Mouse (Mus musculus) kidney, embryonic 15.5 days (tissue): Measurements from ENCODE around the gene Naa16. TPM values are rescaled to one million over a fixed set of nuclear protein-coding genes. Genes with fewer than 3 reads are reported as not detected.

ENCODE experiments used
- ATAC-seq: fragments of 200-750 bp; cut with Nextera tagmentation; replicated peaks from 2 replicates; pipeline ENCODE4 v1.8.0; 2017; ENCODE audit warnings: moderate TSS enrichment; ENCODE audit not compliant: low FRiP score
- H3K27ac ChIP-seq: fragments of 300-500 bp; sonication (generic); 2 replicates; pipeline ENCODE4 v1.5.1; 2015; ENCODE audit warnings: mild to moderate bottlenecking, inconsistent platforms
- H3K27me3 ChIP-seq: fragments of 300-500 bp; sonication (generic); 2 replicates; pipeline ENCODE4 v1.6.1; 2015; ENCODE audit warnings: inconsistent platforms
- H3K36me3 ChIP-seq: fragments of 300-500 bp; sonication (generic); 2 replicates; pipeline ENCODE4 v1.6.1; 2015; ENCODE audit warnings: inconsistent platforms
- H3K4me1 ChIP-seq: fragments of 300-500 bp; sonication (generic); 2 replicates; pipeline ENCODE4 v1.6.1; 2015; ENCODE audit warnings: inconsistent platforms
- H3K4me2 ChIP-seq: fragments of 300-500 bp; sonication (generic); 2 replicates; pipeline ENCODE4 v1.6.1; 2015; ENCODE audit warnings: moderate library complexity, mild to moderate bottlenecking, inconsistent platforms
- H3K4me3 ChIP-seq: fragments of 300-500 bp; sonication (generic); replicated peaks from 2 replicates; pipeline ENCODE4 v1.5.1; 2015; ENCODE audit warnings: mild to moderate bottlenecking, inconsistent platforms
- H3K9ac ChIP-seq: fragments of 300-500 bp; sonication (generic); 2 replicates; pipeline ENCODE4 v1.6.1; 2015; ENCODE audit warnings: mild to moderate bottlenecking, inconsistent platforms
- H3K9me3 ChIP-seq: fragments of 300-500 bp; sonication (generic); replicated peaks from 2 replicates; pipeline ENCODE4 v1.6.1; 2016; ENCODE audit warnings: inconsistent platforms
- WGBS: fragments of 180-500 bp; shearing (Covaris S2); methylation state at CpG from one replicate; pipeline ENCODE4 v1.1.7; 2015; ENCODE audit warnings: mixed read lengths; 5-methylcytosine and 5-hydroxymethylcytosine counted together
- polyA plus RNA-seq: library from polyadenylated mRNA; unstranded; fragments of >200 nt; fragmentation: Nextera tagmentation; extraction: Ambion mirVana; gene quantifications from 2 replicates; pipeline ENCODE4 v1.2.1, GENCODE M21; 2015

The Naa16 gene
- polyA plus RNA-seq, 1 experiment from 2014 or later = 46.8 TPM

DNA sequence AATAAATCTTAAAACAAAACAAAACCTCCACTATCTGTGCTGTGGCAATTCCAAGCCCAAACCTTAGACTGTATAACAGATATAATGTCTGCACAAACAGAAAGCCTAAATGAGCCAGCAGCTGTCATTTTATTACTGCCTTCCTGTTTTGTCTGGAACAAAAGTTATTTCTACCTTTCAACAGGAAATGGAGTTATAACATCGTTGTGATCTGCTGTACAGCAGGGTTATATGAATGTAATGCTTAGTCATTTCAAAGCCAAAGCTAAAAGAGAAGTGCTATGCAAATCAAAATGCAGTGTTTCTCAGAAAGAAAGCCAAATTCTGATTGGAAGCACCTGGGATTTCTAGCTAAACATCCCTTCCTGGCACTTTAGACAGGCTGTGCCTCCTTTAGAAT lies 2.7 kb upstream of the Naa16 start:
- H3K27ac ChIP-seq = peak overlapping the region; percentile 15; the same call in 1 of the 2 replicates
- no peak overlapping the region for H3K9ac ChIP-seq
- H3K4me3 ChIP-seq = no peak overlapping the region
- WGBS = 36% methylated on average over 1 of the region's 1 CpGs
- H3K4me2 ChIP-seq = no peak overlapping the region
- no peaks in the 10 kb centered on the region for H3K27me3 ChIP-seq
- ATAC-seq = no peak
- H3K4me1 ChIP-seq = peaks cover 12% of the 10 kb centered on the region
- no peaks in the 10 kb centered on the region for H3K9me3 ChIP-seq
- no peaks in the 10 kb centered on the region for H3K36me3 ChIP-seq

DNA sequence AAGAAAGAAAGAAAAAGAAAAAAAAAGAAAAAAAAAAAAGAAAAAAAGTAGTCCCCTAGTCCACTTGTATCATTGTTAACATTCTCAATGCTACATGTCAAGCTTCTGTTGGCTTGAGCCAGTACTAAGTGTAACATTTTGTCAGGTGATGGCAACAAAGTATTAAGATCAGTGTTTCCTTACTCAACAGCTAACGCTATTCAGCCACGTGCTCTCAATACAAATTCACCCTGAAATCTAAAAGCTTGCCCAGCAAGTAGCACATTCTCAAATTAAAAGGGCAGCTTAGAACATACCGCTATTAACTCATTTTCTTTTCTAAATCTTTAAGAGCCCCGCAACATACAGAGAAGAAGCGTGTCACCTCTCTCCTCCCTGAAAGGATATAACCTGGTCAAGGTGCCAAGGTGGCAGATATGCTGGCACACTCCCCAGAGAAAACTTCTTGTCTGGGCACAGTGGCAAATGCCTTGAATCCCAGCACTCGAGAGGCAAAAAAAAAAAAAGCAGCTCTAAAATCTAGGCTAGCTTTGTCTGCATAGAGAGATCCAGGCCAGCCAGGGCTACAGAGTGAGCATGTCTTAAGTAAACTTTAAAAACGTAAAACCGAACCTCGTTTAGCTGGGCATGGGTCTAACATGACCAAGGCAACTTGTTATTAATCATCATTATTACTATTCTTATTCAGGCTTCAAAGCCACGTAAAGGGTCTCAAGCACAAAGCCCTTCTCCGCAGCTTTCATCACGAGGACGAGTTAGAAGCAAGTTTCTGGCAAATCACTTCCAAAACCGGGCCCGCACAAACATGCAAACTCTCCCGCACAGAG lies 927 bp downstream of the Naa16 start:
- Histone ChIP-seq H3K9ac (peak overlapping the region; percentile 93), H3K4me3 (peak overlapping the region; percentile 90), H3K4me2 (peak overlapping the region; percentile 76), H3K4me1 (peaks cover 9% of the 10 kb centered on the region), H3K27me3 (no peaks in the 10 kb centered on the region), H3K27ac (peak overlapping the region; percentile 99), H3K9me3 (no peaks in the 10 kb centered on the region), H3K36me3 (peaks cover 17% of the 10 kb centered on the region)
- ATAC-seq = peak; percentile 19; the same call in 1 of the 2 replicates
- WGBS = under 1% methylated on average over 16 of the region's 16 CpGs

DNA sequence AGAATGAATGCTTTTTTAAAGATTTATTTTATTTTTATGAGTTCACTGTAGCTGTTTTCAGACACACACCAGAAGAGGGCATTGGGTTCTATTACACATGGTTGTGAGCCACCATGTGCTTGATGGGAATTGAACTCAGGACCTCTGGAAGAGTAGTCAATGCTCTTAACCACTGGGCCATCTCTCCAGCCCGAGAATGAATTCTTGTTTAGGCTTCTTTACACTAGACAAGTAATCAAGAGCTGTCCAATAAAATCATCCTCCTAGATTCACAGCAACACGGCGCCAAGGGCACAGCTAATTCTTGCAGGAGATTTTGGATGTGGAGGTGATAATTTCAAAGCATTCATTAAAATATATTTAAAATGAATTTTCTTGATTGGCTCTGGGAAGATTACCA lies 2.3 kb downstream of the Naa16 start:
- no peak overlapping the region for H3K27ac ChIP-seq
- H3K4me2 ChIP-seq = no peak overlapping the region
- peaks cover 20% of the 10 kb centered on the region for H3K36me3 ChIP-seq
- no peak overlapping the region for H3K9ac ChIP-seq
- H3K4me3 ChIP-seq = no peak overlapping the region
- H3K4me1 ChIP-seq = peaks cover 9% of the 10 kb centered on the region
- no peak for ATAC-seq
- no peaks in the 10 kb centered on the region for H3K27me3 ChIP-seq
- H3K9me3 ChIP-seq = no peaks in the 10 kb centered on the region
- WGBS = 95% methylated on average over 3 of the region's 3 CpGs

DNA sequence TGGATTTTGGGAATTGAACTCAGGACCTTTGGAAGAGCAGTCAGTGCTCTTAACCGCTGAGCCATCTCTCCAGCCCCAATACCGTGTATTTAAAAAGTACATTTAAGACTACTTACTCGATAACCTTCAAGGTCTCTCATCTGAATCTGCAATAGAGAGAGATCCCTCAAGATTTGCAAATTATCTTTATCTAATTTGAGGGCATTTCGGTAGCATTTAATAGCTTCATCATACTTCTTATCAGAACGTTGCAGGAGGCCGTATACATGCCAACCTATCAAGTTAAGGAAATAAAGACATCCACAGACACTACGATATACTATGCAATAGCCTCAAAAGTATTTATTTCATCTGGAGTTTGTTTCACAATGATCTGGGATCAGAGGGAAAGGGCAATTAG lies 7.5 kb downstream of the Naa16 start:
- Histone ChIP-seq H3K4me1 (no peaks in the 10 kb centered on the region), H3K4me3 (no peak overlapping the region), H3K27ac (no peak overlapping the region), H3K9ac (no peak overlapping the region), H3K36me3 (peaks cover 54% of the 10 kb centered on the region), H3K9me3 (no peaks in the 10 kb centered on the region), H3K27me3 (no peaks in the 10 kb centered on the region), H3K4me2 (no peak overlapping the region)
- ATAC-seq = no peak
- 92% methylated on average over 7 of the region's 7 CpGs for WGBS

DNA sequence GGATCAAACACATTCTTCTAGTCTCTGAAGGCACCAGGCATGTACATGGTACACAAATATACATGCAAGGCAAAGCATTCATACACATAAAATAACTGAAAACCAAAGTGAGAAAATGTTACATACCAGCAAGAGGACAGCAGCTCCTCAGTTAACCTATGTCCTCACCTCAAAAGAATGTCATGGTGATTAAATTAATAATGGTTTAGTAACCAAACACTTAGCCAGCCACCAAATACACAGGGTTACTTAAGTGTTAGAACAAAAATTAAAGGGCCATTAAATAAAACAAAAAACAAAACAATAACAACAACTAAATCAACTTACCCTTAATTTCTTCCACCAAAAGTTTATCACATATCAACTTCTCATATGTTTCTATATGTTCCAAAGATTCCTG lies 13.5 kb downstream of the Naa16 start:
- ATAC-seq = no peak
- Histone ChIP-seq H3K9me3 (no peaks in the 10 kb centered on the region), H3K9ac (no peak overlapping the region), H3K36me3 (peaks cover 48% of the 10 kb centered on the region), H3K27me3 (no peaks in the 10 kb centered on the region), H3K4me1 (no peaks in the 10 kb centered on the region), H3K4me3 (no peak overlapping the region), H3K27ac (no peak overlapping the region), H3K4me2 (no peak overlapping the region)

DNA sequence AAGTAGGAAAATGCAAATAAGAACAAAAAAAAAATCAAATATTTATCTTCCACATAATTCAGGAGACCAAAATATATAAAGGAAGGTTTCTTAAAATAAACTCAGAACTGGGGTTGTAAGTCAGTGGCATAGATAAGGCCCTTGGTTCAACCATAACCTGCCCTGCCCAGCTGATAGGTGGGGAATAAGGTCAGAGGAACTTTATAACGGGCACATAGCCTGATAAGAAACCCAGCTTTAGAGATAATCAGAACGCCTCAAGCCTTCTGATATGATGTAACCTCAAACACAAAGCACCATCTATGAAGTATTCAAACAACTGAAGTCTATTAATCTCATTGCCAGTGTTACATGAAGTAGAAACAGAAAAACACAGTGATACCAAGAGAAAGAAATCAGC lies 32.5 kb downstream of the Naa16 start:
- Histone ChIP-seq H3K36me3 (peaks cover 74% of the 10 kb centered on the region), H3K4me1 (no peaks in the 10 kb centered on the region), H3K9ac (no peak overlapping the region), H3K4me3 (no peak overlapping the region), H3K4me2 (no peak overlapping the region), H3K9me3 (no peaks in the 10 kb centered on the region), H3K27me3 (no peaks in the 10 kb centered on the region), H3K27ac (no peak overlapping the region)
- WGBS = 93% methylated on average over 2 of the region's 2 CpGs
- ATAC-seq = no peak

DNA sequence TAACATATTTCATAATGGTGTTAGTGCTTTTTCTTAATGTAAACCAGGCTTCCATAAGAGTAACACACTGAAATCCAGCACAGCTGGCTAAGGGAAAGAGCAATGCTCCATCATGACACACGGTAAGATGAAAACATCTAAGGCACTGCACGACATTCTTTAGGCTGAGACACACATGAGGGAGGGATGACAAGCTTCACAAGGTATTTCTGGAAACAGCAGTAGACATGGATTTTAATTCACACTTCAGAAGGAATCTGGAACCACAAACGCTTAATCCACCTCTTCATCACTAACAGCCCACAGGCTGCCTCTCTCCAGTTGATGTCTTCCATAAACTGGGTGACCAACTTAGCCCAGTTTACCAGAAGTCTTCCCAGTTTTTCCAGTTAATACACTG lies 44.2 kb downstream of the Naa16 start:
- no peaks in the 10 kb centered on the region for H3K9me3 ChIP-seq
- H3K27me3 ChIP-seq = no peaks in the 10 kb centered on the region
- no peak for ATAC-seq
- no peaks in the 10 kb centered on the region for H3K4me1 ChIP-seq
- no peak overlapping the region for H3K27ac ChIP-seq
- no peak overlapping the region for H3K9ac ChIP-seq
- H3K4me2 ChIP-seq = no peak overlapping the region
- no peak overlapping the region for H3K4me3 ChIP-seq
- WGBS = 88% methylated on average over 3 of the region's 3 CpGs
- peaks cover 76% of the 10 kb centered on the region for H3K36me3 ChIP-seq

DNA sequence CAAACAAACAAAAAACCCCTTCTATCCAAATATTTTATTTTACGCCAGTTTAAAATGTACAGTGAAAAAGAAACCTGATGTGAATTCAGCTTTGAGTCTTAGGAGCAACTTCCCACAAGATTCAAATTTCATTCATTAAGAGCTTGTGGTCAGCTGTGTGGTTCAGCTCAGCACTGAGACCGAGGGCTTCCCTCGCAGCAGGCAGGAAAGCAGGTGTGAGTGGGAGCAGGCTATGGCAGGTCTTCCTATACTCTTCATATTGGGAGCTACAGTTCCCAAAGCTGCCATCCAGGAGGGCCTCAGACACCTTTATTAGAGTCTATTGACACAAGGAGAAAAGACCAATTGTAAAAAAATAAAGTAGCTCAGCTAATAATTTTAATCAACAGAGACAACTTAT lies 55.0 kb downstream of the Naa16 start:
- H3K36me3 ChIP-seq = peaks cover 60% of the 10 kb centered on the region
- no peaks in the 10 kb centered on the region for H3K9me3 ChIP-seq
- no peak overlapping the region for H3K4me2 ChIP-seq
- H3K4me3 ChIP-seq = no peak overlapping the region
- no peak for ATAC-seq
- 0 out of 2 replicates have a peak, but pooled peaks cover 5% of the 10 kb centered on the region for H3K4me1 ChIP-seq
- H3K9ac ChIP-seq = no peak overlapping the region
- 84% methylated on average over 3 of the region's 3 CpGs for WGBS
- H3K27ac ChIP-seq = no peak overlapping the region
- no peaks in the 10 kb centered on the region for H3K27me3 ChIP-seq

DNA sequence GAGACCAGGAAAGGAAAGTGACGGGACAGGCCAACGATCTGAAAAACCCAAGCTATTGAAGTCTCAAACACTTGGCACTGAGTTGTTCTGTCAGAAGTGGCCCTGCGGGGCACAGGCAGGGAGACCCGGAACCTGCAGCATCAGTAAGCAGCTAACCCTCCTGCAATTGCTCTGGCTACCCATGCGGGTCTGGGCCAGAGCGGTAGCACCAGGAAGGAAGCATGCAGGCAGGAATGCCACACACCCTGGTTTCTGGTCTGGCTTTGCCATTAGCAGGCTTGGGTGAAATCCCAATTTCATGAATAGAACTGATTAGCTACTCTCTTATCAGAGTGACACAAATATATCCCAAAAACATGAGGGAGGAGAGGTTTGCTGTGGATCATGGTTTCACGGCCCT lies 58.6 kb downstream of the Naa16 start:
- H3K4me1 ChIP-seq = 0 out of 2 replicates have a peak, but pooled peaks cover 5% of the 10 kb centered on the region
- H3K9ac ChIP-seq = no peak overlapping the region
- WGBS = 62% methylated on average over 7 of the region's 7 CpGs
- H3K4me2 ChIP-seq = no peak overlapping the region
- H3K4me3 ChIP-seq = no peak overlapping the region
- peaks cover 33% of the 10 kb centered on the region for H3K36me3 ChIP-seq
- no peaks in the 10 kb centered on the region for H3K9me3 ChIP-seq
- H3K27ac ChIP-seq = peak overlapping the region; percentile 2; the same call in 1 of the 2 replicates
- ATAC-seq = 0 out of 2 replicates have a peak, but pooled peaks have one; percentile 44
- no peaks in the 10 kb centered on the region for H3K27me3 ChIP-seq

DNA sequence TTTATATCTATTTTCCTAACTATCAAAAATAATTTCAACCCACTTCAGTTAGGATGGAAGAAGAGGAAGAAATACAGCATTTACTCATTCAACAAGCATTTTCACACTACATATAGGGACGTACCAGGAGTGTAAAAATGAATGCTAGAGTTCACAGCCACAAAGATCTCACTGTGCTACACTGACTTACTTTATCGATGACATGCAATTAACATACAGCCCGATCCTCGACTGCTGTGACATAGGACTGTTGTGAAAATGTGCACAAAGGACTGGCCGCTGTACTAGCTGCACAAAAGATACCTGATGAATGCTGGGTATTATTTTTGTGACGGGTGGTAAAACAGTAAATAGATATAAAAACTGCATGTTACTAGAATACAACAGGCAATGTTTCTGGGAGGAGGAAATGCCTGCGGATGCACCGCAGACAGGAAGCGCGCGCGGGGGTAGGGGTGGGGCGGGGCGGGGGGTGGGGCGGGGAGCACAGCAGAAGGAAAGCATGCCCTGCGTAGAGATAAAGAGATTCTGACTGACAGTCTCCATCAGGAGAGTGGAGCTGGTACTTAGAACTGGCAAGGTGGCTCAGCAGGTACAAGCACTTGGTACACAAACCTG lies 59.5 kb downstream of the Naa16 start:
- 58% methylated on average over 16 of the region's 16 CpGs for WGBS
- Histone ChIP-seq H3K27me3 (no peaks in the 10 kb centered on the region), H3K4me2 (peak overlapping the region; percentile 34), H3K36me3 (peaks cover 24% of the 10 kb centered on the region), H3K4me1 (0 out of 2 replicates have a peak, but pooled peaks cover 5% of the 10 kb centered on the region), H3K9ac (no peak overlapping the region), H3K27ac (no peak overlapping the region), H3K4me3 (peak overlapping the region; percentile 11; the same call in 1 of the 2 replicates), H3K9me3 (no peaks in the 10 kb centered on the region)
- 0 out of 2 replicates have a peak, but pooled peaks have one; percentile 58 for ATAC-seq

DNA sequence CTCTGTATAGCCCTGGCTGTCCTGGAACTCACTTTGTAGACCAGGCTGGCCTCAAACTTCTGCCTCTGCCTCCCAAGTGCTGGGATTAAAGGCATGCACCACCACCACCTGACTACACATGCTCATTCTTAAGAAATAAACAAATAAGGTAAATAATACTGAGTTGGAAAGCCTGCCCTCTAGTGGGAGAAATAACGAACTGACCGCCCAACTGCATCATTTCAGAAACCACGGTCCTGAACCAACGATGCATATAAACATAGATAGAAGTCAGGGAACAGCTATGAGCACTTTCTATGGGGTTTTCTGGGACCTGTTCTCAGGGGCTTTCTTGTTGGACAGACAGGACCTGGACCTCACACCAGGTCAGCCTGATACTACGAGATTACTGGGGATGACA lies 63.5 kb downstream of the Naa16 start:
- no peak for ATAC-seq
- 28% methylated on average over 5 of the region's 5 CpGs for WGBS
- H3K27ac ChIP-seq = no peak overlapping the region

DNA sequence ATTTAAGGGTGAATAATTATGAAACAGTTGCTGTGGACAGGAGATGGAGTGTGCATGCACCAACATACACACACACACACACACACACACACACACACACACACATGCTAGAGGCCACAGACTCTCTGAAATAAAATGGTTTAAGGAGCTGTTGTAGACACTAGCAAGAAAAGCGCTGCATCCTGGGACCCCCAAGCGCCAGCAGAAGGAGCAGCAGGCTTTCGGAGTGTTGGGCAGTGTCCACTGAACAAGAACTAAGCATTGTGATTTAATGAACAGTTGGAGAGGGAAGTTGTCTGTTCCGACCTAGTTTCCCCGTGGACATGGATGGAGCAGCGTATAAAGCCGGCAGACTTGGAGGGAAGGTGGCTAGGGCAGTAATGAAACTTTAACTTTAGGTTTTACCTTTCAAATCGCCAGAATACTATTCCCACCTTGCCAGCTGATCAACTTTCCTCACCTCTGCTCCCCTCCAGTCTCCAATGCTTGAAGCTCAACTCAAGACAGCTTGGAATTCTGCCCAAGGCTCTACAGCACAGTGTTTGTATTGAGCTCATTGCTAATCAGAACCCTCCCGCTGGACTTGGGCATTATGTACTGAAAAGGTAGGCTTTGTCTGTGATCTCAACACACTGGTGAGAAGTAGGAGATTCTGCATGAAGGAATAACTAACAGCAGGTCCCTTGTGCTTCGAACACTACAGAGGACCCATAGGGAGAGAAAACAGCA lies 66.3 kb downstream of the Naa16 start:
- no peak overlapping the region for H3K4me2 ChIP-seq
- no peak for ATAC-seq
- no peak overlapping the region for H3K4me3 ChIP-seq
- H3K27ac ChIP-seq = no peak overlapping the region
- 0 out of 2 replicates have a peak, but pooled peaks cover 2% of the 10 kb centered on the region for H3K4me1 ChIP-seq
- H3K36me3 ChIP-seq = no peaks in the 10 kb centered on the region
- H3K9me3 ChIP-seq = no peaks in the 10 kb centered on the region
- WGBS = 83% methylated on average over 10 of the region's 10 CpGs
- no peaks in the 10 kb centered on the region for H3K27me3 ChIP-seq
- H3K9ac ChIP-seq = no peak overlapping the region

More for the DNA sequence above, 63.5 kb downstream of the Naa16 start:
- Histone ChIP-seq H3K4me3 (no peak overlapping the region), H3K36me3 (no peaks in the 10 kb centered on the region), H3K4me2 (no peak overlapping the region), H3K9ac (no peak overlapping the region), H3K4me1 (0 out of 2 replicates have a peak, but pooled peaks cover 5% of the 10 kb centered on the region), H3K9me3 (no peaks in the 10 kb centered on the region), H3K27me3 (no peaks in the 10 kb centered on the region)
